Mouse (Mus musculus) heart, postnatal 0 days (tissue): Measurements from ENCODE around the gene Rce1.

Source experiments
- CTCF ChIP-seq: IDR thresholded peaks from 2 replicates; pipeline ENCODE4 v1.5.1; 2016; ENCODE audit warnings: antibody characterized with exemption, control low read depth, low read depth
- EP300 ChIP-seq: IDR thresholded peaks from 2 replicates; pipeline ENCODE4 v1.6.1; 2016; ENCODE audit warnings: antibody characterized with exemption, low read depth

DNA sequence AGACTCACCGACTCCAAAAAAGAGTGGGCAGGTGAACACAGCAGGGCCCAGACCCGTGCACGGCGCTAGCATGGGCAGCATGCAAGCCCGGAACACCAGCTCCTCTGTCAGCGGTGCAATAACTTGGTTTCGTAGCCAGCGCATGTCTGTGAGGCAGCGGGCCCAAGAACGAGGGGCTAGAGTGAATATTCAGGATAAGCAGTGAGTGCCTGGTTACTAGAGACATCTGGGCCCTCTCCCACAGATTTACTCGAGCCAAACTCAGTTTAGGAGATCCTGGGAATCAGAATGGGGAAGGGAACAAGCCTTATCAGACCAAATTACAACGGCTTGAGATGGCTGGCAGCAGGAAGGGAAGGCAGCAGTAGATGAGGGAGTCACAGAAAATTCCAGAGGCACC is 1.4 kb downstream of the Rce1 start:
- TF ChIP-seq EP300, result no peak
- TF ChIP-seq CTCF, result no peak
